Mouse (Mus musculus) brain, adult 2 months (tissue): ENCODE measurements at regions not wholly inside any gene's neighbourhood (a gene's known extent, or its start where the extent isn't known, plus 50 kb on each side); places are given as distances from the start of the nearest gene placed in this dataset.
"Not testable (repeated sequence)": the region's sequence is repeated elsewhere in the genome, so short reads cannot be mapped to it uniquely, and the experiment has no call there.

Experiments
- DNase-seq: peaks from one replicate; pipeline ENCODE4 v3.0.0; 2011; ENCODE audit warnings: low read depth, low spot score

- no peak for DNase-seq
These were observed 84.1 kb upstream of the Trim2 start for GRCm38 (mm10) chr3:84390769-84391168.

GRCm38 (mm10) chr3:84388486-84388885 lies 81.8 kb upstream of the Trim2 start:
- no peak for DNase-seq

- DNase-seq: no peak
These were observed 79.0 kb upstream of the Trim2 start for GRCm38 (mm10) chr3:84385656-84386055.

- no peak for DNase-seq
These were observed 76.9 kb upstream of the Trim2 start for GRCm38 (mm10) chr3:84383559-84383958.

- not testable (repeated sequence) for DNase-seq
These were observed 76.4 kb upstream of the Trim2 start for GRCm38 (mm10) chr3:84383038-84383437.

- no peak for DNase-seq
These were observed 75.3 kb upstream of the Trim2 start for GRCm38 (mm10) chr3:84382006-84382405.

GRCm38 (mm10) chr3:84378987-84379556 lies 72.4 kb upstream of the Trim2 start:
- no peak for DNase-seq

- no peak for DNase-seq
These were observed 69.8 kb upstream of the Trim2 start for GRCm38 (mm10) chr3:84376510-84376909.

GRCm38 (mm10) chr3:84375832-84376231 lies 69.2 kb upstream of the Trim2 start:
- DNase-seq: peak; percentile 22

- no peak for DNase-seq
These were observed 65.2 kb upstream of the Trim2 start for GRCm38 (mm10) chr3:84371842-84372241.

- no peak for DNase-seq
These were observed 60.6 kb upstream of the Trim2 start for GRCm38 (mm10) chr3:84367145-84367740.

- DNase-seq: no peak
These were observed 52.0 kb upstream of the Trim2 start for GRCm38 (mm10) chr3:84358672-84359071.

GRCm38 (mm10) chr3:84356690-84357014 lies 50.0 kb upstream of the Trim2 start:
- DNase-seq: no peak
